Mouse (Mus musculus): ENCODE results near the gene Pitpnm2.

- TF ChIP-seq POLR2AphosphoS5 (IDR thresholded peaks at IDR 0.05; ENCODE audit: borderline replicate concordance, low read depth, low read length) (no peak), E2F4 (IDR thresholded peaks at IDR 0.05; ENCODE audit: borderline replicate concordance, low read depth, low read length) (no peak), POLR2A (IDR thresholded peaks at IDR 0.05; ENCODE audit: control insufficient read depth in 1 of 2, insufficient read depth in 1 of 2, low read depth in 1 of 2, low read length in 2 of 2, poor library complexity in 1 of 2) (no peak), EP300 (IDR thresholded peaks at IDR 0.05; ENCODE audit: low read depth in 1 of 2, low read length in 2 of 2) (no peak), ELF1 (IDR thresholded peaks at IDR 0.05; ENCODE audit: low read depth, low read length) (no peak), TBP (IDR thresholded peaks at IDR 0.05; ENCODE audit: low read depth, low read length) (no peak), MAFK (IDR thresholded peaks at IDR 0.05; ENCODE audit: borderline replicate concordance, low read depth, low read length) (no peak), HCFC1 (IDR thresholded peaks at IDR 0.05; ENCODE audit: low read depth, low read length) (no peak), ETS1 (IDR thresholded peaks at IDR 0.05; ENCODE audit: low read depth, low read length) (no peak), CTCF (IDR thresholded peaks at IDR 0.05 in 2 of 3, conservative IDR thresholded peaks at IDR 0.05 in 1 of 3; ENCODE audit: control insufficient read depth in 1 of 3, insufficient read depth in 1 of 3, low read depth in 2 of 3, low read length in 3 of 3, poor library complexity in 1 of 3, severe bottlenecking in 1 of 3) (no peak)
These were observed 531 bp downstream of the Pitpnm2 start for GRCm38 (mm10) chr5:124248845-124249613.

Data from MEL (cell line).